Mouse (Mus musculus) ES-CJ7 (cell line): ENCODE results near the gene Exd1.
"Not testable (repeated sequence)": the region's sequence is repeated elsewhere in the genome, so short reads cannot be mapped to it uniquely, and the experiment has no call there.

Source experiments
- DNase-seq: peaks from one replicate; pipeline ENCODE4 v3.0.0; 2011; ENCODE audit warnings: low read depth, low spot score

Gene Exd1

DNA sequence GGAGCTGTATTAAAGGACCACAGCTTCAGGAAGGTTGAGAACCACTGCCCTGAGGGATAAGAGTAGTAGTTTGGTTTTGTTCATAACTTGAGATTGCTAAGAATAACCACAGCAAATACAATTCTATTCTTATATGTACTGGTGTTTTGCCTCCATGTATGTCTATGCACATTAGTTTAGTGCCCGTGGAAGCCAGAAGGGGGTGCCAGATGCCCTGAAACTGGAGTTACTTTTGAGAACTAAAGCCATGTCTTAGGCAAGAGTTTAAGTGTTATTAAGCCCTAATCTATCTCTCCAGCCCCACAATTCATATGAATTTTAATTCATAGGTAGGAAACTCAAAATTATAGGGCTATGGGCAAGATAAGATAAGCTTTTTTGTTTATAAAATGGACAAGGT lies 5.3 kb downstream of the Exd1 start:
- DNase-seq = peak; percentile 38

DNA sequence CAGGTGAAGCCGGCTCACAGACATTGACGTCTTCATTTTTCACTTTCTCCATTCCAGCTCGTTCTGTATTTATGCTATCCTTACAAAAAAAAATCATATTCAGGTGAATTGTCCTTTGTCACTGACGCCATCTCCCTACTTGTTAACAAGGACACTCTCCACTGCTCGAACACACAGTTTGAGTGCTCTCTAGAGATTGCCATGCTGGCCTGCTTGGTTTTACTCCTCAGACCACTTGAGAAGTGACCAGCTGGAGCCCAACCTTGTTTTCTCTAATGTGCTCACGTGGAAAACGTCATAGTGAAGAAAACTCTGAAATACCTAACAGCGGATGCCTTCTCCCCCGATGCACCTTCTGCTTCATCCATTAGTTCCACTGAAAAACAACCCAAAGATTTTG lies 8.6 kb downstream of the Exd1 start:
- no peak for DNase-seq

DNA sequence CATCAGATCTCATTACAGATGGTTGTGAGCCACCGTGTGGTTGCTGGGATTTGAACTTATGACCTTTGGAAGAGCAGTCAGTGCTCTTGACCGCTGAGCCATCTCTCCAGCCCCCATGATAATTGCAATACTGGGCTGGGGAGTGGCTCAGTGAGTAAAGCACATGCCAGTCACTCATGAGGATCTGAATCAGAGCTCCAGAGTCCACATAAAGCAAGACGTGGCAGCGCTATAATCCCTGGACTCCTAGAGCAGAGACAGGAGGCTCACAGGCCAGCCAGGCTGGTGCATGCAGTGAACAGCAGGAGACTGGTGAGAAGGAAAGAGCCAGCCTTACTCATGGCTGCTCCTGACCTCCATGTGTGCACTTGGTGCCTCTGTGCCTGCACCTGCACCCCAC lies 22.0 kb downstream of the Exd1 start:
- DNase-seq = no peak

DNA sequence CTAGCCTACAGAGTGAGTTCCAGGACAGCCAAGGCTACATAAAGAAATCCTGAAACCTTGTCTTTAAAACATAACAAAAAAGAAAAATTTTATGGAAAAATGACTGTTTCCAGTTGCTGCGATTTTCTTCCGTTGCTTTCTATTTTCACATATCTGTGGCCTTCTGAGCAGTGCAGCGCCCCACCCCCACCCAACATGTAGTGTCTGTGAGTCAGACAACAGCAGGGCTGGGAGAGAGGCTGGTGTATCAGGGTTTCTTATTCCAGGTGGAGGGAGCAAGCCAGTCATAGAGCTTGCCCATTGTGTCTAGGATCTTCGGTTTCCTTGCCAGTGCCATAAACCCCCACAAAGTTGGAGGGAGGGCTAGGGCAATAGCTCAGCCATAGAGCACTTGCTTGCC lies 23.6 kb downstream of the Exd1 start:
- DNase-seq = no peak

DNA sequence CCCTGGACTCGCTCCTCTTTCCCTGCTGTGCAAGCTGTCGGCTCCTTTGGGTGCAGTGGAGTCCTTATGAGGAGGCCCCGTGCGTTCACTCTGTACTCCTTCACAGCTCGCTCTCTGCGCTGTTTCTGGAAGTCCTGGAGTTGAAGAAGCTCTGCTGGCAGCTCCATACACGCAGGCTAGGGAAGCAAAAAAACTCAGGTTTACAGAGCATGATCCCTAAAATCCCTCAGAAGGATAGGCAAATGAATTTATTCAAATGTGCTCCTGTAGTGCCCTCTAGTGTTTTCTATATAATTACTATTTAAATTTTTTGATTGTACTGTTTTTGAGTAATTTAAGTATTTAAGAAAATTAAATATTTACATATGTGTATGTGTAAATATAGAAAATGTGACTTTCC lies 26.9 kb downstream of the Exd1 start:
- DNase-seq = no peak

DNA sequence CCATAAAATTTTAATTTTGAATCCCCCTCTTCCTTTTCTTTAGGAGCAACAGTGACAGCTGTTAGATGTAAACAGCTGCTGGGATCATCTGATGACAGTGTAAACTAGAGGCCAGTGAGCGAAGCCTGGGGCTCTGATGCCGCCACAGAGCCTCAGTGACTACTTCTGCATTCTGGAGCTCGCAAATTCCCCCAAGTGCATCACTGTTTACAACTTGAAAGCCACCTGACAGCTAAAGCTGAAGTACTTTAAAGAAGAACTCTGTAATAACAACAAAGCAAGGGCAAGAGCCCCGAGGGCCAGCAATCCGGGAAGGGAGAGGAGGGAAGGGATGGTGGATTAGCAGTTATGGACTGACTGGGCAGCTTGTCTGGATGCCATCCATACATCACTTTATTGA lies 30.6 kb downstream of the Exd1 start:
- DNase-seq = no peak

DNA sequence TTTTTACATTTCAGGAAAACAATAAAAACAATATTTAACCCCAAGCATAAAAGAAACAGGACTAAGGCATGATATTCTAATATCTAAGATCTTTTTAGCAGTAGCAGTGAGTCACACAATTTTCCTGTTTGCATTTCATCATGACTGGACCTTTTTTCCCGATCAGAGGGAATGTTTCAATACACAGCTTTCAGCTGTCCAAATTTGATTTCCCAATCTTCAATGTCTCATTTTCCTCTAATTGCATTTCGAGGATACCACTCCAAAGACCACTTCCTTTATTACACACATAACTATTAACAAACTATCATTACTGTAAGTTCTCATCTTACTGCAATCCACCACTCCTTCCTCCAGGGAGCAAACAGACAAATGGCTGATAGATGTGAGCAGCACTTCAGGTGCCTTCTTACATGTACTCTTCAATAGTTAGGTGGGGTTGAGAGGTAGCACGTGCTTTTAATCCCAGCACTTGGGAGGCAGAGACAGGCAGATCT lies 33.4 kb downstream of the Exd1 start:
- no peak for DNase-seq

DNA sequence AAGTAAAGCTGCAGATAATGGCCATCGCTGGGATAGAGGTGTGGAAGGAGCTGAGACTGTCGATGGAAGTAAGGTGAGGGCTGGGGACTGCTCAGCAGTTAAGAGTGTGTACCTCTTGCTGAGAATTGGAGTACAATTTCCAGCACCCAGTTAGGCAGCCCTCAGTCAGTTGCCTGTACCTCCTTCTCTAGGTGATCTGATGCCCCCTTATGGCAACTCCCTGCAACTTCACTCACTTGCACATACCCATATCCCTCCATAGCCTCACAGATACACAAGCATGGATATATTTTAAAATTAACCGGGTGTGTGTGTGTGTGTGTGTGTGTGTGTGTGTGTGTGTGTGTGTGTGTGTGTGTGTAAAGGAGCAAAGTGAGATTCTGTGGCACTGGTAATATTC lies 35.1 kb downstream of the Exd1 start:
- DNase-seq = peak; percentile 73

DNA sequence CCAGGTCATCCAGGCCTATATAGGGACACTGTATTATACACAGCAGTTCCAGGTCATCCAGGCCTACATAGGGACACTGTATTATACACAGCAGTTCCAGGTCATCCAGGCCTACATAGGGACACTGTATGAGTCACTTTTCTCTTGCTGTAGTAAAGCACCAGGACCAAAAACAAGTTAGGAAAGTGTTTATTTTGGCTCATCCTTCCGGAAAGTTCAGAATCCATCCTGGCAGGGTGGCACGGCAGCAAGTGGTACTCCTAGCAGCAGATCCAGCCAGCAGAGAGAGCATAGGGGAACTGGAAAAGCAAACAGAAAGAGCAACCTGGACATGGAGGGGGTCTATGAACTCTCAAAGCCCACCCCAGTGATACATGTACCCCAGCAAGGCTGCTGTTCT lies 36.6 kb downstream of the Exd1 start:
- DNase-seq = no peak

DNA sequence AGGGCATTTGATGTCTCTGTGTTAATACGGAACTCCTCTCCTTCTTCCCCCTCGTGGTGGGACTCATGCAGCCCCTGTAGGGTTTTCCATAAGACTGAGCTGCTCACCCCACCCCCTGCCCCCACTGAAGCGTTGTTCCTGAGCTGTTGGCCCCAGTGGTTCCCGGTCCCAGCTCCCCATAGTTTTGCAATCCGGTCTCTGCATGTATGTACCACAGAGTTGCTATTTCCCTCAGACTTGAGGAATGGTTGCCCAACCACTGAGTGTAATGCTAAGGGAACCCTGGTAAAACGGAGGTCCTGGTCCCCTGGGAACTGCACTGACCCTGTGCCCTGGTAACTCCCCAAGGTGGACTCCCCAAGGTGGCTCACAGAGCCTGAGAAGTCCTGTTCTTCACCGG lies 38.9 kb downstream of the Exd1 start:
- DNase-seq = not testable (repeated sequence)

DNA sequence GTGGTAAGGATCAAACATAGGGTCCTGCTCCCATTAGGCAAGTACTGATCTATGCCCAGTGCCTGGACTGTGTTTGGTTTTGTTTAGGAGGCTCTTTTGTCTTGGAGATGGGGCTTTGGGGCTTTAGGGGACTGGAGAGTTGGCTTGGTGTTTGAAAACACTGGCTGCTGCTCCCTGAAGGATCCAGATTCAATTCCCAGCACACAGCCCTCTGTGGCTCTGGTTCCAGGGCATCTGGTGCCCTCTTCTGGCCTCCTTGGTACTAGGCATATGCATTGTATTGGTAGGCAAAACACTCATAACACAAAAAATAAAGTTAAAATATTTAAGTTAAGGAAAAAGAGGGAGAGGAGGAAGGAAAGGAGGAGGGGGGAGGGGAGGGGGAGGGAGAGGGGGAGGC lies 40.3 kb downstream of the Exd1 start:
- peak; percentile 75 for DNase-seq

DNA sequence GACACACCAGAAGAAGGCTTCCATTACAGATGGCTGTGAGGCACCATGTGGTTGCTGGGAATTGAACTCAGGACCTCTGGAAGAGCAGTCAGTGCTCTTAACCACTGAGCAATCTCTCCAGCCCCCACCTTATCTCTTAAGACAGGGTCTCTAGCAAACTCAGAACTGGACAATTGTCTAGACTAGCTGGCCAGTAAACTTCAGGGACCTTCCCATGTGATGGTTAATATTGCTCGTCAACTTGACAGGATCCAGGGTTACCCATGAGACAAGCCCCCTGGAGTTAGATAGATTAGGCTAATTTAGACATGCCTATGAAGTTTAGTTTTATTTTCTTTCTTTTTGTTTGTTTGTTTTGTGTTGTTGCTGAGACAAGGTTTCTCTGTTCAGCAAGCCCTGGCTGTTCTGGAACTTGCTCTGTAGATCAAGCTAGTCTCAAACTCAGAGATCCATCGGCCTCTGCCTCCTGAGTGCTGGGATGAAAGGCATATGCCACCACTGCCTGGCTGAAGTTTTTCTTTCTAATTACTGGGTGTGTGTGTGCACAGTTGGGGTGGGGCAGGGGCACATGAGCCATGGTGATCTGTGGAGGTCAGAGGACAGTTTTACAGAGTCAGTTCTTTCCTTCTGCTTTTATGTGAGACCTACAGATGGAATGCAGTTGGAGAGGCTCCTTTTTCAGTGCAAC lies 46.3 kb downstream of the Exd1 start:
- DNase-seq = no peak

DNA sequence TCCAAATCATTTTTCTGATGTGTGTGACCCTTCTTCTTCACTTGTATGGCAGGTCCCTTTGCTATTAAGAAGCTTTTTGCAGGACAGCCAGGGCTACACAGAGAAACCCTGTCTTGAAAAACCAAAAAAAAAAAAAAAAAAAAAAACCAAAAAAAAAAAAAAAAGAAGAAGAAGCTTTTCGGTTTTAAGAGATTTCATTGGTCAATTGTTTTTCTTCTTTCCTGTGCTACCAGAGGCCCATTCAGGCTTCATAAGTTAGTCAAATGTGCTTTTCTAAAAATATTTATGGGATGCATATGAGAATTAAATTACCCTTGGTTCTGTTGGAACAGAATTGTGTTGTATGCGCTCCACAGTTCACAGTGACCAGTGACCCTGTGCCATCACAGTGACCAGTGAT lies 48.6 kb downstream of the Exd1 start:
- DNase-seq = no peak

DNA sequence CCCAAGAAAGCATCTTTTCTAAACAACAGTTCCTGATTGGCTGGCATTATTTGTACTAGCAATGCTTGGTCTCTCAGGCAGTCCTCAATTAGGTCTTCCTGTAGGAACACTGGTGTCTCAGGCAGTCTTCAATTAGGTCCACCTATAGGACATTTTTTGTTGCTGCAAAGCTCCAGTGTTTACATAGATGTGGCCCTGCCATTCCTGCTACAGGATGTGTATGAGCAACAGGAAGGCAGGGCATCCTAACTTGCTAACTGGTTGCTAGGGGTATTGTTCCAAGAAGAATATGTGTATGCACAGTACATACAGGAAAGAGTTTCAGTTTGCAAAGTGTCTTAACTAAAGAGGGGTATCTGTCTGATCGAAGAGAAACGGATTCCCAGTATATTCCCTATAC lies 51.3 kb downstream of the Exd1 start:
- no peak for DNase-seq

DNA sequence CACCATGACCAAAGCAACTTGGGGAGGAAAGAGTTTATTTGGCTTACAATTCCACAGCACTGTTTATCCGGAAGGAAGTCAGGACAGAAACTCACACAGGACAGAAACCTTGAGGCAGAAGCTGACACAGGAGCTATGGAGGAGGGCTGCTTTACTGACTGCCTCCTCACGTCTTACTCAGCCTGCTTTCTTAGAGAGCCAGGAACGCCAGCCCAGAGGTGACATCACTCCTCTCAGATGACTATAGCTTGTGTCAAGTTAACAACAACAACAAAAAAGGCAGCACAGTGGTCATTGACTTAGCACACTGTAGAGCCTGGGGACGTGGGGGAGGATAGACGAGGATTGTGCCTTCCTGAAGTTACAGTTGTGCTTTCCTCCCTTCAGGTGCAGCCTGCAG lies 55.5 kb downstream of the Exd1 start:
- DNase-seq = no peak

DNA sequence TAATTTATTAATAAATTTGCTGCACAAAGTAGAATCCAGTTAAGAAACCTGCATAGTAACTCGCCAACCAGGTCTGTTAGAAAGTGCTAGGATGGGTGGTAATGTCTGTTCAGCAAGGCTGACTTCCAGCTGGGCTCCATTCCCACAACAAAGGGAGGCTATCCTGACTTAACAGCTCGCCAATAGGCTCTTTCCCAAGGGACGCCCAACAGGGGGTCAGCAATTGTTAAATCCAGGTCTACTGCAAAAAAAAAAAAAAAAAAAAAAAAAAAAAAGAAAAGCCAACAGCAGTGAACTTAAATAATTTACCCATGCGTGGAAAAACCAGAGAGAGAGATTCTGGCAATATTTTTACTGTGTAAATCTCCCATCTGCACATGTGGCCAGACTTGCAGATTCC lies 60.9 kb downstream of the Exd1 start:
- peak; percentile 98 for DNase-seq

DNA sequence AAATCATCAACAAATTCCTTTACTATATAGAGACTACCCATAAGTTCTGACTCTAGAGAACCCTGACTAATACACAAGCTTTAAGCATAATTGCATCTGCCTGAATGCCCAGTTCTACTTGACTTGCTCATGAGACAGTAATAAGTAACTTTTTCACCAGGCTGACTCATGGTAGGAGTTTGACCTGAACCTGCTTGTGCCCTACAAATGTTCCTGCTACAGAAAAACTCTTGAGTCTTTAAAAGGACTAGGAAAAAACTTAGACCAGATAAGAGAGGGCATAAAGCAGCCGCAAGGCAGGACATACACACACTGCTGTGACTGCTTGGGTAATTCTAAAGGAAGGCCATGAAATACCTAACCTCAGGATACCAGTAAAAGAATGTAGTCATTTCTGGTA lies 65.1 kb downstream of the Exd1 start:
- no peak for DNase-seq

DNA sequence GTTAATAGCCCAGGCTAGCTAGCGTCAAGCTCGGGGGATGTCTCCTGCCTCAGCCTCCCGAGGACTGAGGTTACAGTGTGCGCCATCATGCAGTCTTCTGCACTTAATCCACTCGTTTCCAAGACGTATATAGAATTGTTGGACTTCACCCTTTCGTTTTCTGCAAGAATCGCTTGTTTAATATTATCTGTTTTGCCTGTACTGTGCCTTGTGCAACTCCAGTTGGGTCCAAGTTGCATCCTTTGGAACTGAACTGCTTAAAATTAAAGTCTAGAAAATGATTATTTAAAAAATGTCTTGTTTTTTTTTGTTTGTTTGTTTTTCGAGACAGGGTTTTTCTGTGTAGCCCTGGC lies 69.1 kb downstream of the Exd1 start:
- DNase-seq = no peak

DNA sequence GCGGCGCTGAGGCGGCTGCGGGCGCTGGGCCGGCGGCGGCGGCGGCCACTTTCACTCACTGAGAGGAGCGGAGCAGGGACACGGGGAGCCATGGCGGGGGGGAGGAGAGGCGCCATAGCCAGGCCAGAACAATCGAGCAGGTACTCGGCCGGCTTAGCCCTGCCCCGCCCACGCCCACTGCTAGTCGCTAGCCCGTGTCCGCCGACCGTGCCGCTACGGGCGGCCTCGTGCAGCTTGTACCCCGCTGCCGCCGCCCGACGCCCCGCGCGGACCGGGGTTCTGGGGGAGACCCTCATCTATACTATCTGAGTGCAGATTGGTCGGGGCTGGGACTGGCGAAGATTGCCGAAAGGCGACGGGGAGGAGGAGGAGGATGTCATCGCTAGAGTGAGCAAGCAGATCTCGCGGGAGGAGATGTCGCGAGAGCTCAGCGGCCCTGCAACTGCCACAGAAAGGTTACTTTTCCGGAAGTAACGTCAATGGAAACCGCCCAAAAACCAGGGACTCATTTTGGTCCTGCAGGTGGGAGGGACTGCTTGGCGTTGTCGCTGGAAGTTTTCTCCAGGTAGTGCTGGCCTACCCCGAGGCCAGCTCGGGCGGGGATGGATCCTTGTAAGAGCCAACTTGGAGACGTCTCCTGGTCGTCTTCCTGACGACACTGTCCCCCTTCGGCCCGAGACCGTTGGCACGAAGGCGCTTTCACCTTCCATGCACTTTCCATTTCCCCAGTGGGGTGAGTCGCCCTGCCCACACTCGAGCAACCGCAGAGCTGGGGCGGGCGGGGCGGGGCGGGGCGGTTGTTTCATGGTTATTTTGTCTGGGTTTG lies 69.6 kb downstream of the Exd1 start, which contains the start of gene Ino80:
Gene Ino80 (minus strand): TSS at position 117 of the 826 bp plus-strand sequence.
- DNase-seq = peak; percentile 100

DNA sequence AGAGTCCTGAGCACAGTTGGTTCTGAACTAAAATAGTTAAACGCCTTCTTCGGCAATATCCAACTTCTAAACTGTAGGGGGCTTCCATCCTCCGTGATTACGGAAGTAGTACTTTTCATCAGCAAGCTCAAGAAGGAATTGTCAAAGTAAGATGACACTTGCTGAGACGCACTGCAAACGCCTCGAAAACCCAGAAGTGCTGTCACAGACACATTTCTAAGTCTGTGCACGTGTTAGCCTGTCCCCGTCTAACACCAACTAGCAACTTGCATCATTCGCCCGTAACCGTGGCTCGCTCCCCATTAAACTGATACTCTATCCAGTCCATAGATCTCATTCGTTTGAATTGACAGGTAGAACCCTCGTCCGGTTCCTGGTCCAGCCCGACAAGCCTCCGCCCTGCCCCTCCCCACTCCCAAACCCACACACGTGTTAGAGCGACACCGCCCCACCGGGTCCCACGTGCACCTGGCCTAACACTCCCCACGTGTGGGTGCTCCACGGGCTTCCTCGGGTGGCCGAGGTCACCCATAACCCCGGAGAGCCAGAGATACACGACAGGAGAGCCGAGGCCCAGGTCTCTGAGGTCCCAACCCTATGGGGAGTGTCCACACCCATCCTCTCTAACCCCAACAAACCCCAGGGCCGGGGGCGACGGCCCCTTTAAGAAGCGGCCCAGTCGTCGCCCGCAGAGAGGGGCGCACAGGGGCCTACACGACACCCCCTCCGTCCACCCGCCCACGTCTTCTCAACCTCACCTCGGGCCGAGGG lies 70.6 kb downstream of the Exd1 start:
- DNase-seq = peak; percentile 79

DNA sequence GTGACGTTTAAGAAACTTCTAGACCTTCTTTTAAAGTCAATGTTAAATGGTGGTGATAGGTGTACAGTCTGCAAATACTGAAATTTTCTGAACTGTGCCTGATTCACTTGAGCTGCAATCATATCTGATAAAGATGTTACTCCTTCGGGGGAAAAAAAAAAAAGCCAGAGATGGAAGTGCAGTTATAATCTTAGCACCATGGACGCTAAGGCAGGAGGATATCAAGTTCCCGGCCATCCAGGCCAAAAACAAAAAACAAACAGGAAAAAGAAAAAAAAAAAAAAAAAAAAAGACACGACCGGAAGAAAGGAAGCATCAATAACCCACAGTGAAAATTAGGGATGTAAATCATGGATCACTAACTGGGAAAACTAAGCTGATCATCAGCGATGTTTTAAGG lies 71.3 kb downstream of the Exd1 start:
- DNase-seq = no peak
